Mouse (Mus musculus) adrenal gland, adult 18-20 months (tissue): ENCODE results near the gene Tlr3. TPM values are rescaled to one million over a fixed set of nuclear protein-coding genes. Genes with fewer than 3 reads are reported as not detected.

Experiments used
- DNase-seq, 2 experiments: peaks; one replicate each; pipeline ENCODE4 v3.0.0; 2021 to 2022; ENCODE audit warnings: low spot score in 2 of 2
- total RNA-seq, 2 experiments: library from RNA; stranded (reverse); gene quantifications; 1 replicate in 1 of 2; 2 replicates in 1 of 2; pipeline ENCODE4 v1.2.3; 2021

Tlr3 gene
- total RNA-seq, 2 experiments from 2014 or later, result 3.6 to 5.3 TPM

DNA sequence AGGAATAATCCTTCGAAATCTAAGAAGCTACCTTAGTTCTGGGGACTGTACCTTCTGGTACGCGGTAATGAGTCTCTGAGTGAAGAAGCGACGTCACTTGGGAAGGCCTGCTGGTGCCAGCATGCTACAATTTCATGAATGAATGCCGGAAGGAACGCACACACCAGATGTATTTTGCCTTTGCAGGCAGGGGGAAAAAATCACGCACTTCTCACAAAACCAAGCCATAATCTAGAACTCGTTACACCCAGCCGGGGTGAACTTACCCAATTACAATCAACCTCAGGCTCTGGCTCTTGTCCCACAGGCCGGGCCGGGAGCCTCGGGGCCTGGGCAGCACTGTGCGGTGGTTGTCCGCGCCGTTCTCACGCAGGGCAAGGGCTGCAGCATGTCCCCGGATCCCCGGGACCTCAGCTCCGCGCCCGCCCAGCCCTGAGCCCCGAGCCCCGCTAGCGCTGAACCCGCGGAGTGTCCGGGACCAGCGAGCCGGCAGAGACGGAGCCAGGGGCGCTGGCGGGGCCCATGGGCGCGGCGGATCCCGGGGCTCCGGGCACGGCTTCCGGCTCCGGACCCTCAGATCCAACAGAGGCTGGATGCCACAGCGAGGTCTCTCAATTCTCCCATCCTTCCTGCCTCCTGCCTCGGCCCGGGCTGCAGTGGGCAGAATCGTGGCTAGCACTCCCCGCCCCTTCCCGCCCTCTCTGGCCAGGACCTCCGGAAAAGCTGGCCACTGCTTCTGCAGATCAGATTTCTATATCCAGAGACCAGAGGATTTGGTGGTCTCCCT is 52.6 kb downstream of the Tlr3 start:
- peak; percentile 24 to 31 for DNase-seq

- no peak for DNase-seq
Observed at GRCm38 (mm10) chr8:45355809-45356208, 55.1 kb downstream of the Tlr3 start.

Other genes starting within 250 kb of the Tlr3 start
- gene F11, start 149.0 kb downstream of the Tlr3 start, total RNA-seq, result not detected
- not detected for gene Klkb1, start 116.2 kb downstream of the Tlr3 start, total RNA-seq
- gene Gm45753, start 102.6 kb downstream of the Tlr3 start, total RNA-seq, result not detected
- 10 to 100 TPM; 23.5 to 23.7 TPM for gene Cyp4v3, start 77.9 kb downstream of the Tlr3 start, total RNA-seq
- gene Fam149a, start 28.8 kb downstream of the Tlr3 start, total RNA-seq, result 10 to 100 TPM in 1 of 2 experiments, 1 to 10 TPM in 1; 9.8 to 12.0 TPM
- gene Sorbs2, start 96.7 kb upstream of the Tlr3 start, total RNA-seq, result 100 to 1,000 TPM; 110 to 130 TPM